Mouse (Mus musculus) neural tube, embryonic 12.5 days (tissue): ENCODE measurements around the gene Kank2. TPM values are rescaled to one million over a fixed set of nuclear protein-coding genes. Genes with fewer than 3 reads are reported as not detected.

Experiments used
- ATAC-seq: fragments of 200-750 bp; cut with Nextera tagmentation; 2 replicates; pipeline ENCODE4 v1.8.0; 2017; ENCODE audit warnings: low read depth, mild to moderate bottlenecking, moderate TSS enrichment, moderate library complexity; ENCODE audit not compliant: low FRiP score
- H3K27ac ChIP-seq: fragments of 300-500 bp; sonication (generic); 2 replicates; pipeline ENCODE4 v1.5.1; 2016
- H3K27me3 ChIP-seq: fragments of 300-500 bp; sonication (generic); replicated peaks from 2 replicates; pipeline ENCODE4 v1.6.1; 2016; ENCODE audit warnings: mild to moderate bottlenecking
- H3K36me3 ChIP-seq: fragments of 300-500 bp; sonication (generic); 2 replicates; pipeline ENCODE4 v1.6.1; 2016; ENCODE audit warnings: mild to moderate bottlenecking
- H3K4me1 ChIP-seq: fragments of 300-500 bp; sonication (generic); 2 replicates; pipeline ENCODE4 v1.6.1; 2016
- H3K4me2 ChIP-seq: fragments of 300-500 bp; sonication (generic); replicated peaks from 2 replicates; pipeline ENCODE4 v1.6.1; 2016; ENCODE audit warnings: mild to moderate bottlenecking
- H3K4me3 ChIP-seq: fragments of 300-500 bp; sonication (generic); 2 replicates; pipeline ENCODE4 v1.5.1; 2016
- H3K9ac ChIP-seq: fragments of 300-500 bp; sonication (generic); 2 replicates; pipeline ENCODE4 v1.6.1; 2016; ENCODE audit warnings: mild to moderate bottlenecking
- H3K9me3 ChIP-seq: fragments of 300-500 bp; sonication (generic); 2 replicates; pipeline ENCODE4 v1.6.1; 2016; ENCODE audit warnings: mild to moderate bottlenecking
- WGBS: fragments of 180-500 bp; shearing (Covaris S2); methylation state at CpG from one replicate; pipeline ENCODE4 v1.1.7; 2016; 5-methylcytosine and 5-hydroxymethylcytosine counted together
- polyA plus RNA-seq: library from polyadenylated mRNA; unstranded; fragments of >200 nt; fragmentation: Nextera tagmentation; extraction: Ambion mirVana; gene quantifications from 2 replicates; pipeline ENCODE4 v1.2.1, GENCODE M21; 2016

The Kank2 gene
- polyA plus RNA-seq, 1 experiment from 2014 or later: 7.2 TPM

DNA sequence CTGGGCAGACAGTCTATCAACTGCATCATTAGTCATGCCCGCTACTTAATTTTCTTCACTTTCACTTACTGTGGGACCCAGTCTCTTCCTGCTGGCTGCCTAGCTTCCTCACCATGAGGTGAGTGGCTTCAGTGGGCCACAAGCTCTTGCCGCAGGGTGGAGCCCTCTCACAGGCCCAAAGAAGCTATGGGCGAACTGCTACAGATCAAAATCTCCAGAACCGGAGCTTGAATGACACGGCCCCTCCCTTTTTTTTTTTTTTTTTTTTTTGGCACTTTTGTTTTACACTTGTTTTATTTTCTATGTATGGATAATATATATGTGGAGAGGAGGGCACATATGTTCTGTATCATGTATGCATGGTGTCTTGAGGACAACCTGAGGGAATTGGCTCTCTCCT lies 12.6 kb upstream of the Kank2 start:
- no peaks in the 10 kb centered on the region for H3K27me3 ChIP-seq
- H3K4me2 ChIP-seq: no peak overlapping the region
- no peak overlapping the region for H3K9ac ChIP-seq
- H3K4me3 ChIP-seq: no peak overlapping the region
- WGBS: 90% methylated on average over 5 of the region's 5 CpGs
- ATAC-seq: no peak
- peaks cover 8% of the 10 kb centered on the region; the same call in 1 of the 2 replicates for H3K36me3 ChIP-seq
- no peaks in the 10 kb centered on the region for H3K4me1 ChIP-seq
- H3K27ac ChIP-seq: no peak overlapping the region
- no peaks in the 10 kb centered on the region for H3K9me3 ChIP-seq

DNA sequence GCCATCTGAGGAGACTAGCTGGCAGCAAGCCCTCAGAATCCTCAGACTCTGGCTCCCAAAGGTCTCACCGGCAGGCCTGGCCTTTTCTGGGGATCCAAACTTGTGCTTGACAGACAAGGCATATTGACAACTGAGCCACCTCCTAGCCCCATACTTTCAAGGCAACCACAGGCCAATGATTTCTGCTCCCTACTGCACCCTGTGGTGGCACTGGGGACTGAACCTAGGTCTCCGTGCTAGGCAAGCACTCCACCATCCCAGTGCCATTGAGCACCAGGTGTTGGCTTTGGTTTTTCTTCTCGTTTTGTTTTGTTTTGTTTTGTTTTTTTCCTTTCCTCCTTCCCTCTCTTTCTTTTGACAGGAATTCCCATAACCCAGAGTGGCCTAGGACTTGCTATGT lies 10.0 kb upstream of the Kank2 start:
- no peak overlapping the region for H3K4me3 ChIP-seq
- no peak overlapping the region for H3K27ac ChIP-seq
- no peak overlapping the region for H3K4me2 ChIP-seq
- 0 out of 2 replicates have a peak, but pooled peaks cover 3% of the 10 kb centered on the region for H3K36me3 ChIP-seq
- H3K4me1 ChIP-seq: peaks cover 4% of the 10 kb centered on the region; the same call in 1 of the 2 replicates
- no peak overlapping the region for H3K9ac ChIP-seq
- no peaks in the 10 kb centered on the region for H3K27me3 ChIP-seq
- no peak for ATAC-seq
- H3K9me3 ChIP-seq: no peaks in the 10 kb centered on the region
- 68% methylated on average over 3 of the region's 3 CpGs for WGBS

DNA sequence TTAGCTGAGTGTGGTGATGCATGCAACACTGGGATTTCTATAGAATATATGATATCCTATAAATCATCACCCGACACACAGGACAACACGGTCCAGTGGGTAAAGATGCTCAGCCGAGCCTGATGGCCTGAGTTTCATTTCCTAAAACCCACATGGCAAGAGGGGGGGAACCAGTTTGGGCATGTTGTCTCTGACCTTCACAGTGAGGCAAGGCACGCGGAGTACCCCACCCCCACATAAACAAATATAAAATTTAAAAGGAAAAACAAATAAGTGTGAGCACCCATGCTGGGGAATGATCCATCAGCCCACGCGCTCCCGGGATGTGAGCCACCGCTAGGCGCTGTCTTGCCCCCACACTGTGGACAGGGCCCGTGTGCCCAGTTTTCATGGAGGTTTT lies 8.4 kb upstream of the Kank2 start:
- Histone ChIP-seq H3K4me2 (no peak overlapping the region), H3K9me3 (no peaks in the 10 kb centered on the region), H3K4me1 (peaks cover 4% of the 10 kb centered on the region; the same call in 1 of the 2 replicates), H3K27ac (no peak overlapping the region), H3K9ac (no peak overlapping the region), H3K36me3 (no peaks in the 10 kb centered on the region), H3K27me3 (no peaks in the 10 kb centered on the region), H3K4me3 (no peak overlapping the region)
- no peak for ATAC-seq
- 79% methylated on average over 11 of the region's 11 CpGs for WGBS

DNA sequence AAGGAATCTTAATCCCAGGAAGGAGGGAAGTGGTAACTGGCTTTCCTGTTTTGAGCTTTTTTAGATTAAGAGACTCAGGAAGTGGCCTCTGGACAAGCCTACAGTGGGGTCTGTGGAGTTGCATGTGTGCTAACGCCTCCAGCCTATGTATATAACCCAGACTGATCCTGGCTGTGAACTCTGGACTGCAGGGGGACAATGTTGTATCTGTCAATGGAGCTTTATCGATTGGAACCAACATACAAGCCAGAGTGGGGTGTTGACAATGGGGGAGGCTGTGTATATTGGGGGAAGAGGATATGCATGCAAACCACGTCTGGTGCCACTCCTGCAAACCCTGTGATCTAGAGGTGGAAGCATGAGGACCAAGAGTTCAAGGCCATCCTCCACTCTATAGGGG lies 7.8 kb upstream of the Kank2 start:
- 78% methylated on average over 3 of the region's 3 CpGs for WGBS
- no peak for ATAC-seq
- no peaks in the 10 kb centered on the region for H3K9me3 ChIP-seq
- peaks cover 4% of the 10 kb centered on the region; the same call in 1 of the 2 replicates for H3K4me1 ChIP-seq
- H3K36me3 ChIP-seq: no peaks in the 10 kb centered on the region
- no peak overlapping the region for H3K9ac ChIP-seq
- no peak overlapping the region for H3K4me3 ChIP-seq
- no peak overlapping the region for H3K4me2 ChIP-seq
- H3K27me3 ChIP-seq: no peaks in the 10 kb centered on the region
- H3K27ac ChIP-seq: no peak overlapping the region

DNA sequence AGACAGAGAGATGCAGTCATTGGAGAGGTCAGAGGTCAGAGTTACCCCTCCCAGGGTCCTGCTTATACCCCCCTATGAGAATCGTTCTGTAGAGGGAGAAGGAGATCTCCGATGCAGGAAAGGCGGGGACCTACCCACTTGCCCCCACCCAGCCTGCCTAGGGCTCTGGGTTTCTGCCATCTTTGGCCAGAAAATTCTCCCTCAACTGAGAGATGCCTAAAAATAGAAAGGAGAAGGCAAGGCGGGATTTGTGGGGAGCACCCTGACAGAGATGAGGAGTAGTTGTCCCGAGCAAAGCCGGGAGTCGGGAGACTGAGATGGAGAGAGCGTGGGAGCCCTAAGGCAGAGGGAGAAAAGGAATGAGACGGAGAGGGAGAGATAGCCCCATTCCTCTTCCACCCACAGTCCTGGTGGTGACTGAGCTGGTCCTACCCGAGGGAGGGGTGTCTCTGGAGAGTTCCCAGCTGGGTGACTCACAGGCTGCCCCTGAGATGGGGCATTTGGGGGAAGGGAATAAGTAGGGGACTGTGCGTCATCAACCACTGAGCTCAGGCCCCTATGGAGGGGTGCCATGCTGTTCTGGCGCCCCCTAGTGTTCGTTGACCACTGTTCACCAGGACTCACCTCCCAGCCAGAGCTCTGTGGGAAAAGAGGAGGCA lies 5.6 kb upstream of the Kank2 start:
- H3K9me3 ChIP-seq: no peaks in the 10 kb centered on the region
- H3K4me3 ChIP-seq: no peak overlapping the region
- peaks cover 4% of the 10 kb centered on the region; the same call in 1 of the 2 replicates for H3K36me3 ChIP-seq
- peaks cover 4% of the 10 kb centered on the region; the same call in 1 of the 2 replicates for H3K4me1 ChIP-seq
- H3K9ac ChIP-seq: no peak overlapping the region
- H3K27ac ChIP-seq: no peak overlapping the region
- H3K27me3 ChIP-seq: no peaks in the 10 kb centered on the region
- 47% methylated on average over 13 of the region's 13 CpGs for WGBS
- ATAC-seq: peak; percentile 92
- H3K4me2 ChIP-seq: no peak overlapping the region

DNA sequence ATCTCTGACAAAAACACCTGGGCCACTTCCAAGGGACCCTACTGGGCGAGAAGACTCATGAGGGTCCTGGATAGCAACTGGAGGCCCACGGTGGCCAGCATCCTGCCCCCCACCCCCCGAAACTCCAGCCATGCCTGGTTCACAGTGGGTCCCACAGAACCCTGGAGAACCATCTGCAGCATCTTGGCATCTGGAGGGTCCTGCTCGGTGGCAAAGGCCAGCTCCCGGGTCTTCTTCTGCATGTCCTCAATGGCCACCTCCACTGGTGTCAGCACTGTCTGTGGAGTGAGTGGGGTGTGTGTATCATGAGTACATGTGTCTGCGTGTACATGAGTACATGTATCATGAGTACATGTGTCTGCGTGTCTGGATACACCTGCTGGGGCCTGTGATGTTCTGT lies 3.0 kb upstream of the Kank2 start:
- H3K9ac ChIP-seq: no peak overlapping the region
- peaks cover 4% of the 10 kb centered on the region; the same call in 1 of the 2 replicates for H3K36me3 ChIP-seq

DNA sequence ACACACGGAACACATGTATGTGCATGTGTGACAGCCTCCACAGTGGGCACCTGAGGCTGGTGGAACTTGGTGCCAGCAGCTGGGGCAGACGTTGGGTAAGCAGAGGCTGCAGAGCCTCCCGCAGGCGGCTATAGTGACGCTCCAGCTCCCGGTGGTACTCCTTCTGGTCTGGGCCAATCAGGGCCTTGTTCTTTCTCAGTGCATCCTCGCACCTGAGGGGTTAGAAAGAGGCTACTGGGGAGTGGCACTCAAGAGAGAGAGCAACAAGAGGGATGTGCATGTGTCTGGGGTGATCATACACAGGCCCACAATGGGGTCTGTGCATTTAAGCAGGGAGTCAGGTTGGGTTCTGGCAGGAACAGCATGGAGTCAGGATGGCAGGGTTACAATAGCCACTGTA lies 2.6 kb upstream of the Kank2 start:
- H3K9me3 ChIP-seq: no peaks in the 10 kb centered on the region
- no peak overlapping the region for H3K9ac ChIP-seq
- no peak overlapping the region for H3K27ac ChIP-seq
- WGBS: 80% methylated on average over 7 of the region's 7 CpGs
- H3K27me3 ChIP-seq: no peaks in the 10 kb centered on the region
- ATAC-seq: no peak
- H3K36me3 ChIP-seq: peaks cover 4% of the 10 kb centered on the region; the same call in 1 of the 2 replicates
- no peak overlapping the region for H3K4me2 ChIP-seq
- no peak overlapping the region for H3K4me3 ChIP-seq
- peaks cover 14% of the 10 kb centered on the region for H3K4me1 ChIP-seq

More for the DNA sequence above, 3.0 kb upstream of the Kank2 start:
- H3K9me3 ChIP-seq: no peaks in the 10 kb centered on the region
- no peaks in the 10 kb centered on the region for H3K27me3 ChIP-seq
- no peak for ATAC-seq
- no peak overlapping the region for H3K4me3 ChIP-seq
- 89% methylated on average over 7 of the region's 7 CpGs for WGBS
- H3K4me2 ChIP-seq: no peak overlapping the region
- H3K27ac ChIP-seq: no peak overlapping the region
- H3K4me1 ChIP-seq: peaks cover 14% of the 10 kb centered on the region

DNA sequence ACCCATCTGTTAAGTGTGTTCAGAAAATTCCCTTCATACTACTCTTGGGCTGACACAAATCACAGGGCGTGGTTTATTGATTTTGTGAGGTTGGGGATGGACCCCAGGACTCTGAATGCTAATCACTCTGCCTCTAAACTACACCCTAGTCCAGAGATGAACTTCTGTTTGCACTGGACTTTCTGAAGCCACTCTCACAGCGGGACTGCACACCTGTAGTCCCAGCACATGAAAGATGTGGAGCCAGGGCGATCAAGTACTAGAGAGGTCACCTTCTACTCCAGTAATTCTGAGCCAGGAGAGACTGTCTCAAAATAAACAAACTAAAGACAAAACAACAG lies 436 bp upstream of the Kank2 start:
- peak overlapping the region; percentile 66 for H3K4me3 ChIP-seq
- H3K9me3 ChIP-seq: no peaks in the 10 kb centered on the region
- no peaks in the 10 kb centered on the region for H3K27me3 ChIP-seq
- ATAC-seq: no peak
- no peak overlapping the region for H3K27ac ChIP-seq
- H3K9ac ChIP-seq: no peak overlapping the region
- 54% methylated on average over 3 of the region's 3 CpGs for WGBS
- peak overlapping the region; percentile 78 for H3K4me2 ChIP-seq
- peaks cover 10% of the 10 kb centered on the region for H3K4me1 ChIP-seq
- peaks cover 17% of the 10 kb centered on the region for H3K36me3 ChIP-seq

DNA sequence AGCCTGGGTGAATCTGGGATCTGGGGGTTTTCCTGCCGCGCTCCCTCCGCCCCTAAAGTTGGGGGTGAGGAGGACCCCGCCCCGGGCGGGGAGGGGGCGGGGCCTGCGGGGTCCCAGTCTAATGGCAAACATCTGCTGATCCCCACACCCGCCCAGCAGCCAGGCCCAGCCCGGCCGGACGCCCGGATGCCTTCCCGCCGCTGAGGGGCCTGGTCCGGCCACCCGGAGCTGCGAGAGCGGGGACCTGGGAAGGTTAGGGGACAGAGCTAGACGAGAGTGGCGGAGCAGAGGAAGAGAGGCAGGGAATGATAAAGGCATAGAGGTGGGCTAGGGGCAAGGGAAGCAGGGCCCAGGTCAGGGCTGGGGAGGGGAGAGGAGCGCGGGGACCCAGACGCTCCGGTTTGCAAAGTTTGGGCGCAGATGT lies 611 bp downstream of the Kank2 start:
- Histone ChIP-seq H3K9ac (peak overlapping the region; percentile 69), H3K27me3 (no peaks in the 10 kb centered on the region), H3K9me3 (no peaks in the 10 kb centered on the region), H3K4me3 (peak overlapping the region; percentile 66), H3K4me2 (peak overlapping the region; percentile 78), H3K27ac (0 out of 2 replicates have a peak overlapping the region, but pooled peaks have one; percentile 15), H3K4me1 (peaks cover 10% of the 10 kb centered on the region), H3K36me3 (peaks cover 23% of the 10 kb centered on the region)
- ATAC-seq: peak; percentile 51
- WGBS: under 1% methylated on average over 26 of the region's 26 CpGs

DNA sequence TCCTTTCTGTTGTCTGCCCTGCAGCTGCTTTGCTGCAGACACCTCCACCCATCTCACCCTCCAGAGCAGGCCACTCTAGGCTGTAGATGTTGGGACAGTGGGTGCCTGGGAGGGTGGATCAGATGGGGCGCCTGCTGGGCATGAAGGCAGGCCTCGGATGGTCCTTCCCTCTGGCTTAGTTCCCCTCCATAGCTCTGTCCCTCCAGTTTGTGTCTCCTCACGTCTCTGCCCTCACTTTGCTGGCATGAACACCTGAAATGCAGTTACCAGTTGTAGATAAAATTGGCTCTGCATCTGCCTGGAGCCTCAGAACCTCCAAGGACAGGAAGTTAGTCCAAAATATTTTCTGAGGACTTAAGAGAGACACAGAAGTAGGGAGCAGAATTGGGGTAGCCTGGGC lies 1.6 kb downstream of the Kank2 start:
- Histone ChIP-seq H3K27ac (no peak overlapping the region), H3K36me3 (peaks cover 23% of the 10 kb centered on the region), H3K4me3 (no peak overlapping the region), H3K4me1 (peaks cover 10% of the 10 kb centered on the region), H3K9ac (no peak overlapping the region), H3K9me3 (no peaks in the 10 kb centered on the region), H3K4me2 (peak overlapping the region; percentile 78; the same call in 1 of the 2 replicates), H3K27me3 (no peaks in the 10 kb centered on the region)
- 79% methylated on average over 3 of the region's 3 CpGs for WGBS
- ATAC-seq: no peak

DNA sequence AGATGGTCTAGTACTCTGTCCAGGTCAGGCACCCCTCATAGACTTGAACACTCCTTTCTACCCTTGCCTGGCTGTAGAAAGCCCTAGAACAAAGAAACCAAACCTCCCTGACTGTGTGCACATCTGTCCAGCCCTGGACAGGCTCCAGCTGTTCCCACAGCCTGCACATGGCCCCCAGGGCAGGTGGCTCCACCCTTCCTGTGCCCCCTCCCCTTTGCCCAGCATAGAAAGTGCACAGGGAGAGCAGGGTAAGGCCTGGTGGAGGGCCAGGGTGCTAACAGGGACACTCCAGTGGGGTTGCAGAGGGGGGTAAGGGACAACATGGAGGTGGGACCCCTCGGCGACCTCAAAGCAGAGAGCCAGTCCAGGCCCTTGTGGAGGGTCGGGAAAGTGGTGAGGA lies 2.3 kb downstream of the Kank2 start:
- 65% methylated on average over 3 of the region's 3 CpGs for WGBS
- peak overlapping the region; percentile 78 for H3K4me2 ChIP-seq
- H3K27me3 ChIP-seq: no peaks in the 10 kb centered on the region
- peaks cover 23% of the 10 kb centered on the region for H3K36me3 ChIP-seq
- H3K4me1 ChIP-seq: peaks cover 10% of the 10 kb centered on the region
- H3K9ac ChIP-seq: peak overlapping the region; percentile 5; the same call in 1 of the 2 replicates
- H3K4me3 ChIP-seq: no peak overlapping the region
- ATAC-seq: no peak
- H3K9me3 ChIP-seq: no peaks in the 10 kb centered on the region
- H3K27ac ChIP-seq: no peak overlapping the region

DNA sequence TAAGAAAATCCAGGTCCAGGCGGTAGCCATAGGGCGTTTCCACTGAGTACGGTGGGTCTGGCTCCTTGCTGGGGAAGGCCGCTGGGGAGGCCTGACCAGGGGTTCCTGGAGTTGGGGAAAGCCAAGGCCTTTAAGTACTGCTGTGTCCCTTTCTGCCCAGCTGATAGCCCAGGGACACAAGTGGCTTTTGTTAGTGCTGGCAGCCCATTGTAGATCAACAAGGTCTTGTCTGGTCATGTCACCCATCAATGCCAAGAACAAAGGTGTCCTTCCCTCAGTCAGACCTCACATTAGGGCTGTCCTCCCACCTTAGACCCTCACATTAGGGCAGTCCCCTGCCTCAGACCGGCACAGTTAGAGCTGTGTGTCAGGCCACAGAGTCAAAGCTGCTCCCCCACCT lies 3.0 kb downstream of the Kank2 start:
- no peaks in the 10 kb centered on the region for H3K27me3 ChIP-seq
- H3K4me2 ChIP-seq: peak overlapping the region; percentile 27; the same call in 1 of the 2 replicates
- peaks cover 19% of the 10 kb centered on the region for H3K36me3 ChIP-seq
- 81% methylated on average over 5 of the region's 5 CpGs for WGBS
- H3K9me3 ChIP-seq: no peaks in the 10 kb centered on the region
- H3K27ac ChIP-seq: no peak overlapping the region
- no peak overlapping the region for H3K9ac ChIP-seq
- H3K4me3 ChIP-seq: no peak overlapping the region
- H3K4me1 ChIP-seq: peaks cover 10% of the 10 kb centered on the region
- ATAC-seq: no peak

DNA sequence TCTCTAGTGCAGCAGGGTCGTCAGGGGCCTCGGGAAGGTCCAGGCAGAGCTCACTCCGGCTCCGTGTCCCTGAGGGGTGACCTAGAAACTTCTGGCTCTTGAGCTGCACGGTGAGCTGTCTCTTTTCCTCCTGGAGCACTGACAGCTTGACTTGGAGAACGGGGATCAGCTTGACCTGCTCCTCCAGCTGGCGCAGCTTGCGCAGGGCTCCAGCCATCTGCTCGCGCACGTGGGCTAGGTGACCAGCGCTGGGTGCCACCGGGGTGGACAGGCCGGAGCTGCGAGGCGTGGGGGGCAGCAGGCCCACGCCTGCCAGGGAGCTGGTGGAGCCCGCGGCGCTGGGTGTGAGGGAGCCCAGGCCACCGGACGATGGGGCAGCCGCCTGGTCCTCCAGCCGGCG lies 3.6 kb downstream of the Kank2 start:
- Histone ChIP-seq H3K9me3 (no peaks in the 10 kb centered on the region), H3K4me2 (no peak overlapping the region), H3K4me3 (no peak overlapping the region), H3K27me3 (no peaks in the 10 kb centered on the region), H3K27ac (no peak overlapping the region), H3K9ac (no peak overlapping the region), H3K36me3 (peaks cover 19% of the 10 kb centered on the region), H3K4me1 (peaks cover 10% of the 10 kb centered on the region)
- WGBS: 97% methylated on average over 25 of the region's 25 CpGs
- no peak for ATAC-seq
